Mouse (Mus musculus): ENCODE results near the gene Adamts20.
"Not testable (repeated sequence)": the region's sequence is repeated elsewhere in the genome, so short reads cannot be mapped to it uniquely, and the experiment has no call there.

The Adamts20 gene

GRCm38 (mm10) chr15:94465318-94465717, at the start of gene Adamts20:
TSS of gene Adamts20 (minus strand) at chr15:94465418.
- no peak for DNase-seq

GRCm38 (mm10) chr15:94503451-94504215, 38.4 kb upstream of the Adamts20 start:
- no peak for DNase-seq

- DNase-seq, result no peak
Measured at GRCm38 (mm10) chr15:94499260-94499659, 34.0 kb upstream of the Adamts20 start.

- no peak for DNase-seq
Measured at GRCm38 (mm10) chr15:94495936-94496335, 30.7 kb upstream of the Adamts20 start.

DNA sequence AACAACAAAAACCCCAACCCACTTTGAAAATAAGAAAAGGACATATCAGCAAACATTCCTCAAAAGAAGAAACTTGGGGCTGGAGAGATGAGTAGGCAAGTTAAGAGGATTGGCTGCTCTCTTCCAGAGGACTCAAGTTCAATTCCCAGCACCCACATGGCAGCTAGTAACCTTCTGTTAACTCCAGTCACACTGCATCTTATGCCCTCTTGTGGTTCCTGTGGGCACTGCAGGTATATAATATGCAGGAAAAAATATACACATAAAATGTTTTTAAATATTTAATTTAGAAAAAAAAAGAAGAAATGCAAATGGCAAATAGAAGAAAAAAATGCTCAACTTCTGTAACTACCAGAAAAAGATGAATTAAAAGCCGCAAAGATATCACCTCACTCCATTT, 29.2 kb upstream of the Adamts20 start:
- no peak for DNase-seq

DNA sequence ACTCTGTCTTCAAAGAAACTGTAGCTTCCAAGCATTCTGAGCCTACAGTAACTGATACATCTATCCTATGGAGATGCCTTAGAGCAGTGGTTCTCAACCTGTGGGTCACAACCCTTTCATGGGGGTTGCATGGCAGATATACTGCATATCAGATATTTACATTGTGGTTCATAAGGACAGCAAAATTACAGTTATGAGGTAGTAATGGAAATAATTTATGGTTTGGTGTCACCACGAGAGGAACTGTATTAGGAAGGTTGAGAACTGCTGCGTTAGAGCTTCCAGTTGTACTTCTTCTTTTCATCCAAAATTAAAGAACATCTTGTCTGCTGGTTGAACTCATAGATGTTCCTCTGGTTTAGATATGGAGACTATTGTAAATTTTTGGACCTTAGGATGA, 24.2 kb upstream of the Adamts20 start:
- no peak for DNase-seq

DNA sequence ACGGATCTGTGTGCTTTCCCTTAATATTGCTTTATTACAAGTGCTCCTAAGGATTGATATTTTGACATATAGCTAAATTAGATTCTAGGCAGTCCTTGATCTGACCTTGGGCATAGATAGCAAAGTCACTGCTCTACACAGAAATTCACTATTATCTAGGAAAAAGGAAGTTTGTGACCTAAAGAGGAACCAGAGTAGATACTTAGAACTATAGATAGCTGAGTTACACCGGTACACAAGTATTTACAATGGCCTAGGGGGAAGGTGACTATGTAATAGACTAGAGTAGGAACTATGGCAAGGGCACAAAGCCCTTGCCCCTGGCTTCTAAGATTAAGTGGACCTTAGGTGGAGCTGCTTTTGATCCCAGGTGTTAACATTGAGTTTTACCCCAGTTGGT, 22.8 kb upstream of the Adamts20 start:
- DNase-seq, result not testable (repeated sequence)

GRCm38 (mm10) chr15:94482555-94482954, 17.3 kb upstream of the Adamts20 start:
- DNase-seq, result no peak

GRCm38 (mm10) chr15:94480792-94481191, 15.6 kb upstream of the Adamts20 start:
- DNase-seq, result no peak

DNA sequence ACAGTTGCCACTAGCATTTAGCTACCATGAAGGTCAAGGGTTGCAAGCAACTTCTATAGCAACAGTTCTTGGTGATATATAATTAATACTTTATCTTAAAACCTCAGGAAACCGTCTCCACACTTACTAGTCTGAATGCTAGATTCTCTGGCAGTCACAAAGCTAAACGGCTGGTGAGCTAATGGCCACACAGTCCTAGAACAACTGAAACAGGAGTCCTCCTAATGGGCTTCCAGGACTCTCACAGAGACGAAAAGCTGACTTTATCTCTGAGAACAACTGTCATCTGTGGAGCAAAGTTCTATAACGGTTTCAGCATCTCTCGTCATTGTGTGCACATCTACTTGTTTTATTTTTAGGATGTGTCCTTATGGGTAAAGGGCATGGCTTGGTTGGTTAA, 15.0 kb upstream of the Adamts20 start:
- no peak for DNase-seq

- DNase-seq, result no peak
Measured at GRCm38 (mm10) chr15:94479513-94480136, 14.4 kb upstream of the Adamts20 start.

GRCm38 (mm10) chr15:94478706-94479105, 13.5 kb upstream of the Adamts20 start:
- no peak for DNase-seq

- DNase-seq, result no peak
Measured at GRCm38 (mm10) chr15:94477287-94477686, 12.1 kb upstream of the Adamts20 start.

GRCm38 (mm10) chr15:94475975-94476374, 10.8 kb upstream of the Adamts20 start:
- no peak for DNase-seq

DNA sequence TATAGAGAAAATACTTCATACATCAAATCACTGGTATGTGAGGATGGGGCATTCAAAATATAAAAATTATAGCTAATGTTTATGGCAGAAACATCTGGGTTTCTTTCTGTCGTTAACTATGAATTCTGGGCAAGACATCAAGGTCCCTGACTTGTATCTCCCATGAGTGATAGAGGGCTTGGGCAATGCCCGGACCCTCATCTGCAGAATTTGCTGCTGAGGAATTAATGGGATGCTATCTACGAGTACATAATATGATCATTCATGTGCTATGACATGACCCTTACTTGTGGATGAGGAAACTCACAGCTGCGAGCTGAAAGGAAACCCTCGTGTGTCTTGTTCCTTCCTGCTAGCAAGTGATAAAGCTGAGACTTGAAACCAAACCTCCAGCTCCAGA, 5.1 kb upstream of the Adamts20 start:
- DNase-seq, result no peak

DNA sequence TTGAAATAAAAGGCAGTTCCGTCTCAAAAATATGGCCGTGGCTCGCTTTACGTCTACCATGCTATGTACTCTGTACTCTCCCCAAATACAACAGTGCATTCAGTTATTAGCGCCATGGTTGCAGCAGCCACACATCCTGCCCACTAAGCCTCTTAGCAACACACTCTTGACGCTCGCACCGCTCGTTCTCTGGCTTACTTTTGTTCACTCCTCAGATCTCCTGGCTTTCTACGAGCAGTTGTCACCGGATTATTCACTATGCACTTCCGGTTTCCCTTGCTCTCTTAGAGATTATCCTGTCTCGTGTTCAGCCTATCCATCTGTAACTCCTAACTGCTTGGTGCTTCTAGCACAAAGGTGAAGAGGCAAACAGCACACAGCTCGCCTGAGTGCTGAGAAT, 337 bp downstream of the Adamts20 start:
- DNase-seq, result no peak

DNA sequence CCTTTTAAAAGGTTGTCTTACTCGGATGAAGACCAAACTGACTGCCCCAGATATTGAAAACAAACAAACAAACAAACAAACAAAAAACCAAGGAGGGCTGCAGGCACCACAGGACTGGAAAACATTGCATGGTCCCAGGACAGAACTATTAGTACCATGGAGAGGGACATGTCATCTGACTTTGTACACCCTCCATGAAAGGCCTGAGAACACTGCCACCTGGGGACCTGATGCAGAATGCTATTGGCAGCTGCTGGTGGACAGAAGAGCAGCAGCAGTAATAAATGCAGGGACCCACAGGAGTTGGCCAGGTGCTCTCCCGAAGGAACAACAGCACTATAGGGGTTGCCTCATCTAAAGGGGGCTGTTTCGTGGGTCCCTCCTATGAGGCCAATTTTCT, 2.0 kb downstream of the Adamts20 start:
- DNase-seq, result peak; percentile 5

- DNase-seq, result no peak
Measured at GRCm38 (mm10) chr15:94462206-94462605, 3.0 kb downstream of the Adamts20 start.

- no peak for DNase-seq
Measured at GRCm38 (mm10) chr15:94461166-94461565, 4.1 kb downstream of the Adamts20 start.

GRCm38 (mm10) chr15:94457636-94458390, 7.4 kb downstream of the Adamts20 start:
- DNase-seq, result no peak

DNA sequence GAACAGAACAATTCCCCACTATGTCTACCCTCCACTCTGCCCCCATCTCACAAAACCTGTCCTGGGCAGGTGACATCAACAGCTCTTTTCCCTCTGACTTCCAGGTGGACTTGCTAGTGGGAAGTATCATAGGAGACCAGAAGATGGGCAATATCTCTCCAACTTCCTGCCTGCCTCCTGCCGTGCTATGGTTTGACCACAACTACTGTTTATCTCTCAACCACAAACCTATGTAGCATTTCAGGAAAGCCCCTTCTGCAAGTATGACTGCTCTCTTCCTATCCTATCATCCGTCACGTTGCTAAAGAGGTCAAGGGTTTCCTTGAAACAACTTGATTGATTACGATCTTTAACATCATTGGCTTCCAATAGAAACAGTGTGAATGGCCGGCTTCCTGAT, 12.4 kb downstream of the Adamts20 start:
- DNase-seq, result no peak

GRCm38 (mm10) chr15:94451600-94451999, 13.6 kb downstream of the Adamts20 start:
- no peak for DNase-seq

GRCm38 (mm10) chr15:94444437-94445136, 20.6 kb downstream of the Adamts20 start:
- no peak for DNase-seq

Measured in layer of hippocampus, adult 9-11 months (tissue).